Mouse (Mus musculus) lung, embryonic 16.5 days (tissue): ENCODE results near the gene Zbtb12. TPM values are rescaled to one million over a fixed set of nuclear protein-coding genes. Genes with fewer than 3 reads are reported as not detected.

Experiments
- microRNA-seq: library from miRNA; unstranded; fragments of <30 nt; microRNA quantifications from one replicate; pipeline ENCODE4, GENCODE M21; 2016
- polyA plus RNA-seq: library from polyadenylated mRNA; unstranded; fragments of >200 nt; fragmentation: Nextera tagmentation; extraction: Ambion mirVana; gene quantifications from 2 replicates; pipeline ENCODE4 v1.2.1, GENCODE M21; 2015

Gene Zbtb12
- polyA plus RNA-seq, 1 experiment from 2014 or later, result 2.3 TPM

Small RNA genes within 50 kb of the gene (microRNA-seq; reads per million reads assigned to microRNA genes)
- gene Mir6970 (not detected), gene Mir6971 (2.8 reads per million, percentile 7 among the genes with 10 or more reads in this experiment), gene Mir6972 (not detected)

Other genes with a start within 250 kb of the Zbtb12 start
- gene Prrt1, start 249.9 kb upstream of the Zbtb12 start, polyA plus RNA-seq, result 0.13 and 0.53 TPM in 2 replicates
- gene Fkbpl, start 234.7 kb upstream of the Zbtb12 start, polyA plus RNA-seq, result 15.2 and 17.5 TPM in 2 replicates
- gene Atf6b, start 232.3 kb upstream of the Zbtb12 start, polyA plus RNA-seq, result 77.5 and 80.0 TPM in 2 replicates
- gene Tnxb, start 208.9 kb upstream of the Zbtb12 start, polyA plus RNA-seq, result 0.62 and 1.1 TPM in 2 replicates
- gene C4b, start 135.6 kb upstream of the Zbtb12 start, polyA plus RNA-seq, result 0.14 and 0.70 TPM in 2 replicates
- not detected in 2 replicates for gene Cyp21a1, start 74.9 kb upstream of the Zbtb12 start, polyA plus RNA-seq
- 30.7 and 31.2 TPM in 2 replicates for gene Stk19, start 42.5 kb upstream of the Zbtb12 start, polyA plus RNA-seq
- 61.4 and 65.0 TPM in 2 replicates for gene Dxo, start 42.5 kb upstream of the Zbtb12 start, polyA plus RNA-seq
- 47.8 and 49.9 TPM in 2 replicates for gene Skiv2l, start 29.3 kb upstream of the Zbtb12 start, polyA plus RNA-seq
- gene Nelfe, start 29.1 kb upstream of the Zbtb12 start, polyA plus RNA-seq, result 94.4 and 96.0 TPM in 2 replicates
- gene Cfb, start 17.0 kb upstream of the Zbtb12 start, polyA plus RNA-seq, result 1.8 and 7.3 TPM in 2 replicates
- not detected in 2 replicates for gene Gm20547, start 2.6 kb downstream of the Zbtb12 start, polyA plus RNA-seq
- gene C2, start 18.8 kb downstream of the Zbtb12 start, polyA plus RNA-seq, result 3.2 and 4.8 TPM in 2 replicates
- gene Ehmt2, start 19.0 kb downstream of the Zbtb12 start, polyA plus RNA-seq, result 58.2 and 62.2 TPM in 2 replicates
- gene Slc44a4, start 35.0 kb downstream of the Zbtb12 start, polyA plus RNA-seq, result 1.5 and 1.9 TPM in 2 replicates
- gene Neu1, start 51.8 kb downstream of the Zbtb12 start, polyA plus RNA-seq, result 19.0 and 20.4 TPM in 2 replicates
- 0.10 and 0.19 TPM in 2 replicates for gene Hspa1b, start 79.8 kb downstream of the Zbtb12 start, polyA plus RNA-seq
- gene Gm20481, start 90.4 kb downstream of the Zbtb12 start, polyA plus RNA-seq, result 1.2 TPM in 1 of 2 replicates, not detected in the other
- 4.4 and 4.8 TPM in 2 replicates for gene Hspa1a, start 92.7 kb downstream of the Zbtb12 start, polyA plus RNA-seq
- 0.55 and 0.65 TPM in 2 replicates for gene Hspa1l, start 93.2 kb downstream of the Zbtb12 start, polyA plus RNA-seq
- 178 and 189 TPM in 2 replicates for gene Lsm2, start 102.4 kb downstream of the Zbtb12 start, polyA plus RNA-seq
- 88.0 and 96.2 TPM in 2 replicates for gene Vars, start 121.5 kb downstream of the Zbtb12 start, polyA plus RNA-seq
- 0.14 and 0.25 TPM in 2 replicates for gene Vwa7, start 137.1 kb downstream of the Zbtb12 start, polyA plus RNA-seq
- gene Sapcd1, start 148.5 kb downstream of the Zbtb12 start, polyA plus RNA-seq, result 4.3 and 4.6 TPM in 2 replicates
- gene Msh5, start 167.3 kb downstream of the Zbtb12 start, polyA plus RNA-seq, result 4.7 and 4.9 TPM in 2 replicates
- 298 and 322 TPM in 2 replicates for gene Clic1, start 170.5 kb downstream of the Zbtb12 start, polyA plus RNA-seq
- gene Ddah2, start 179.6 kb downstream of the Zbtb12 start, polyA plus RNA-seq, result 305 and 309 TPM in 2 replicates
- gene Ly6g6c, start 185.9 kb downstream of the Zbtb12 start, polyA plus RNA-seq, result 0.53 and 0.97 TPM in 2 replicates
- 1.1 and 1.2 TPM in 2 replicates for gene Mpig6b, start 186.7 kb downstream of the Zbtb12 start, polyA plus RNA-seq
- 1.8 and 2.3 TPM in 2 replicates for gene Ly6g6e, start 197.4 kb downstream of the Zbtb12 start, polyA plus RNA-seq
- gene Ly6g6d, start 198.6 kb downstream of the Zbtb12 start, polyA plus RNA-seq, result 7.0 and 9.0 TPM in 2 replicates
- gene Ly6g6f, start 206.1 kb downstream of the Zbtb12 start, polyA plus RNA-seq, result 0.31 and 0.79 TPM in 2 replicates
- gene Abhd16a, start 209.8 kb downstream of the Zbtb12 start, polyA plus RNA-seq, result 98.3 and 100 TPM in 2 replicates
- gene Ly6g5c, start 228.8 kb downstream of the Zbtb12 start, polyA plus RNA-seq, result not detected in 2 replicates
- gene Ly6g5b, start 235.9 kb downstream of the Zbtb12 start, polyA plus RNA-seq, result 0.60 and 1.1 TPM in 2 replicates
- 18.3 and 19.7 TPM in 2 replicates for gene Gpank1, start 242.0 kb downstream of the Zbtb12 start, polyA plus RNA-seq
- 242 and 248 TPM in 2 replicates for gene Csnk2b, start 242.6 kb downstream of the Zbtb12 start, polyA plus RNA-seq
- gene D17H6S53E, start 246.9 kb downstream of the Zbtb12 start, polyA plus RNA-seq, result 9.7 and 10.4 TPM in 2 replicates